Mouse (Mus musculus) liver, embryonic 13.5 days (tissue): ENCODE results near the gene Mettl24. TPM values are rescaled to one million over a fixed set of nuclear protein-coding genes. Genes with fewer than 3 reads are reported as not detected.

Experiments used
- ATAC-seq: fragments of 200-750 bp; cut with Nextera tagmentation; 2 replicates; pipeline ENCODE4 v1.8.0; 2017; ENCODE audit warnings: low read depth, mild to moderate bottlenecking, moderate number of reproducible peaks, moderate library complexity
- DNase-seq: peaks from one replicate; pipeline ENCODE4 v3.0.0; 2022
- H3K27ac ChIP-seq: fragments of 300-500 bp; sonication (generic); 2 replicates; pipeline ENCODE4 v1.5.1; 2015; ENCODE audit warnings: moderate library complexity, mild to moderate bottlenecking, inconsistent platforms
- H3K27me3 ChIP-seq: fragments of 300-500 bp; sonication (generic); 2 replicates; pipeline ENCODE4 v1.6.1; 2015; ENCODE audit warnings: mild to moderate bottlenecking, inconsistent platforms
- H3K36me3 ChIP-seq: fragments of 300-500 bp; sonication (generic); 2 replicates; pipeline ENCODE4 v1.6.1; 2015; ENCODE audit warnings: mild to moderate bottlenecking, inconsistent platforms
- H3K4me1 ChIP-seq: fragments of 300-500 bp; sonication (generic); replicated peaks from 2 replicates; pipeline ENCODE4 v1.6.1; 2015; ENCODE audit warnings: inconsistent platforms
- H3K4me2 ChIP-seq: fragments of 300-500 bp; sonication (generic); 2 replicates; pipeline ENCODE4 v1.6.1; 2015; ENCODE audit warnings: inconsistent platforms, mild to moderate bottlenecking, moderate library complexity
- H3K4me3 ChIP-seq: fragments of 300-500 bp; sonication (generic); replicated peaks from 2 replicates; pipeline ENCODE4 v1.5.1; 2015; ENCODE audit warnings: mild to moderate bottlenecking, inconsistent platforms
- H3K9ac ChIP-seq: fragments of 300-500 bp; sonication (generic); 2 replicates; pipeline ENCODE4 v1.6.1; 2015; ENCODE audit warnings: mild to moderate bottlenecking, inconsistent platforms
- H3K9me3 ChIP-seq: fragments of 300-500 bp; sonication (generic); replicated peaks from 2 replicates; pipeline ENCODE4 v1.6.1; 2016; ENCODE audit warnings: inconsistent platforms
- WGBS: fragments of 180-500 bp; shearing (Covaris S2); methylation state at CpG from one replicate; pipeline ENCODE4 v1.1.7; 2015; ENCODE audit not compliant: insufficient replicate concordance; 5-methylcytosine and 5-hydroxymethylcytosine counted together
- polyA plus RNA-seq: library from polyadenylated mRNA; unstranded; fragments of >200 nt; fragmentation: Nextera tagmentation; extraction: Ambion mirVana; gene quantifications from 2 replicates; pipeline ENCODE4 v1.2.1, GENCODE M21; 2015

Gene Mettl24
- polyA plus RNA-seq, 1 experiment from 2014 or later, result 0.53 TPM

- no peak for ATAC-seq
- Histone ChIP-seq H3K36me3 (no peaks in the 10 kb centered on the region), H3K27me3 (no peaks in the 10 kb centered on the region), H3K4me2 (no peak overlapping the region), H3K9me3 (no peaks in the 10 kb centered on the region), H3K4me1 (no peaks in the 10 kb centered on the region), H3K9ac (no peak overlapping the region), H3K4me3 (no peak overlapping the region), H3K27ac (no peak overlapping the region)
- DNase-seq, result no peak
- 50% methylated on average over 6 of the region's 6 CpGs for whole genome bisulfite sequencing
Measured at GRCm38 (mm10) chr10:40816471-40816870, 133.4 kb downstream of the Mettl24 start.

- no peak overlapping the region for H3K4me3 ChIP-seq
- no peak overlapping the region for H3K4me2 ChIP-seq
- H3K27ac ChIP-seq, result no peak overlapping the region
- H3K4me1 ChIP-seq, result no peaks in the 10 kb centered on the region
- DNase-seq (no peak), ATAC-seq (no peak)
- no peak overlapping the region for H3K9ac ChIP-seq
- 0 out of 2 replicates have a peak, but pooled peaks cover 8% of the 10 kb centered on the region for H3K36me3 ChIP-seq
- no peaks in the 10 kb centered on the region for H3K9me3 ChIP-seq
- H3K27me3 ChIP-seq, result no peaks in the 10 kb centered on the region
- WGBS, result 52% methylated on average over 6 of the region's 6 CpGs
Measured at GRCm38 (mm10) chr10:40825952-40826351, 142.9 kb downstream of the Mettl24 start.

DNA sequence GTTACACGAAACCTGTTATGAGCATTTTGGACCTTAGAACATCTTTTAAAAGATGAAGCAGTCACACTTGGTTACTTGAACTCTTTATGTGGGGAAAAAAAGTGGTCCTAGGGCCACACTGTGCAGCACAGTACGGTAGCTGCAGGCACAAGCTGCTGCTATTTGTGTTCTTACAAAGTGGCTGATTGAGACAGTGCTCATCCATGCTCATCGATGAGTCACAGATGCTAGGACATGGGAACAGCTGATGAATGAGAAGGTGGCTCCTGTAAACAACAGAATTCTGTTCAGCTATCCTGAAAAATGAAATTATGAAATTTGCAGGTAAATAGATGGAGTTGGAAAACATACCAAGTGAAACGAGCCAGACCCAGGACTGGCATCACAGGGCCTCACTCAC is 144.6 kb downstream of the Mettl24 start:
- no peak overlapping the region for H3K9ac ChIP-seq
- ATAC-seq, result no peak
- WGBS, result 76% methylated on average over 4 of the region's 4 CpGs

DNA sequence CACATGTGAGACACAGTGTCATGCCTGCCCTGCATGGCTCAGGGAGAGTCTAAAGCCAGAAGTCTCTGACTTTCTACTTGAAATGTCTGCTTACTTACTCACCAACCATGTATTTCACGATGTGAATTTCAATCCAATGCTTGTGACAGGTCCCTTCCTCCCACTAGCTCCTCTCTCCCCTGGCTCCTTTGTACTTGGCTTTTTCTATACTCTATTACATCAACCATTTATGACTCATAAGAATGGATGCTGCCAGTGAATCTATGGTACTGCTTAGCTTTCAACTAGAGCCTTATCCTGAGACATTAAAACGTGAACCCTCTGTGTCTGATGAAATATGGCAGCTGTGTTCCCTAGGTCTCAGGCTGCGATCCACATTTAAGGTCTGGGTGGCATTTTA is 147.2 kb downstream of the Mettl24 start:
- no peak overlapping the region for H3K9ac ChIP-seq
- ATAC-seq (no peak), DNase-seq (no peak)
- H3K27me3 ChIP-seq, result no peaks in the 10 kb centered on the region
- H3K4me3 ChIP-seq, result no peak overlapping the region
- 83% methylated on average over 3 of the region's 3 CpGs for WGBS
- H3K36me3 ChIP-seq, result peaks cover 36% of the 10 kb centered on the region
- H3K4me2 ChIP-seq, result no peak overlapping the region
- no peaks in the 10 kb centered on the region for H3K9me3 ChIP-seq
- no peaks in the 10 kb centered on the region for H3K4me1 ChIP-seq
- no peak overlapping the region for H3K27ac ChIP-seq

More for the DNA sequence above, 144.6 kb downstream of the Mettl24 start:
- no peaks in the 10 kb centered on the region for H3K4me1 ChIP-seq
- no peak overlapping the region for H3K4me3 ChIP-seq
- DNase-seq, result no peak
- H3K27me3 ChIP-seq, result no peaks in the 10 kb centered on the region
- no peak overlapping the region for H3K27ac ChIP-seq
- H3K36me3 ChIP-seq, result peaks cover 12% of the 10 kb centered on the region
- no peaks in the 10 kb centered on the region for H3K9me3 ChIP-seq
- H3K4me2 ChIP-seq, result no peak overlapping the region

DNA sequence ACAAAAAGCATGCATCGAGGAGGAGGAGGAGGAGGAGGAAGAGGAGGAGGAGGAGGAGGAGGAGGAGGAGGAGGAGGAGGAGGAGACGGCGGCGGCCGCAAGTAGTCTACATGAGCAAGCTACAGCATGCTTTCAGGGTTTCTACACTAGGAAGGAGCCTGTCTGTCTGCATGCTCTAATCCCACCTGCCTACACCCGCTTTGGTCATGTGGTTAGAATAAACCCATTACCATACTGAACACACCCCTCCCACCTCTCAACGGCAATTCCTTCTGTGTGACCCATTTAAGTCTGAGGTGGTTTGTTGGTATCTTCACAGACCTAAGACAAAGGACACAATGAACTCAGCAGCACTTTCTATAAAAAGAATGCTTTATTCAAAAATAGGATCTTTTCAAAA is 148.2 kb downstream of the Mettl24 start:
- Histone ChIP-seq H3K4me3 (no peak overlapping the region), H3K27me3 (no peaks in the 10 kb centered on the region), H3K4me1 (no peaks in the 10 kb centered on the region), H3K4me2 (no peak overlapping the region), H3K27ac (no peak overlapping the region), H3K9ac (no peak overlapping the region), H3K9me3 (no peaks in the 10 kb centered on the region), H3K36me3 (peaks cover 43% of the 10 kb centered on the region)
- 83% methylated on average over 6 of the region's 7 CpGs for WGBS
- ATAC-seq (no peak), DNase-seq (no peak)

DNA sequence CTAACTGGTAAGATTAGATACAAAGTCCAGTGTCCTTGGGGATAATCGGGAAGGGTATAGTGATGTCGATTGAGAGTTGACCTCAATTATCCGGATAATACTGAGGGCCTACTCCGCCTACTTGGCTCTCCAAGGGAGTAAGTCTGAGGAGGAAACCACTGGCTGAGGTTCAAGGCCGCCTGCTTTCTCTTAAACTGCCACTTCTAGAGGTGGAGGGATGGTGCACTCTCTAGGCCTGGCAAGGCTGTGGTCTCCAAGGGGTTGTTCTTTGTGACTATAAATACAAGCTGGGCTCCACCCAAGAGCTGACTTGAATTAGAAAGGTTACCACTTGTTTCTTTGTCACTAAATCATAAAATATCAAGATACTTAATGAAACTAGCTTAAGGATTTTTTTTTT is 157.0 kb downstream of the Mettl24 start:
- H3K27me3 ChIP-seq, result no peaks in the 10 kb centered on the region
- WGBS, result 79% methylated on average over 5 of the region's 5 CpGs
- no peak overlapping the region for H3K27ac ChIP-seq
- DNase-seq (no peak), ATAC-seq (no peak)
- H3K4me3 ChIP-seq, result no peak overlapping the region
- no peaks in the 10 kb centered on the region for H3K4me1 ChIP-seq
- H3K36me3 ChIP-seq, result peaks cover 56% of the 10 kb centered on the region
- H3K9ac ChIP-seq, result no peak overlapping the region
- H3K9me3 ChIP-seq, result no peaks in the 10 kb centered on the region
- no peak overlapping the region for H3K4me2 ChIP-seq

DNA sequence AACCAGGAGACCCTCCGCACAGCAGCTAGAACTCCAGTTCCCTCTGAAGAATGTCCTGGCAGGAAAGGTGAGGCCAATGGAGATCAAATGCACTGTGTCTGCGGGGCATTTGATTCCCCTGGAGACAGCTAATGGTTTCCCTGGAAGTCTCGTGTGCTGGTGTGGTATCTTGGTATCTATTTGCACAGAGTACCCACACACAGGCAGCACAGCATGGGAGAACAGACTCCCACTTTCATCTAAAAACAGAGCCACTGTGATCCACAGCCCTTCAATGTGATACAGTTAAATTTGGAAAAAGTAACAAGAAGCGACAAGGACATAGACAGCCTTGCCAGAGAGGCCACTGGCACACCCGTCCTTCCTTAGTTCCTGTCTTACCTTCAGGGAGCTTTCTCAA is 160.8 kb downstream of the Mettl24 start:
- no peak for DNase-seq
- Histone ChIP-seq H3K4me1 (no peaks in the 10 kb centered on the region), H3K9ac (no peak overlapping the region), H3K36me3 (peaks cover 60% of the 10 kb centered on the region), H3K4me3 (no peak overlapping the region), H3K4me2 (no peak overlapping the region), H3K9me3 (no peaks in the 10 kb centered on the region), H3K27me3 (no peaks in the 10 kb centered on the region), H3K27ac (no peak overlapping the region)
- WGBS, result 85% methylated on average over 5 of the region's 5 CpGs
- ATAC-seq, result no peak

DNA sequence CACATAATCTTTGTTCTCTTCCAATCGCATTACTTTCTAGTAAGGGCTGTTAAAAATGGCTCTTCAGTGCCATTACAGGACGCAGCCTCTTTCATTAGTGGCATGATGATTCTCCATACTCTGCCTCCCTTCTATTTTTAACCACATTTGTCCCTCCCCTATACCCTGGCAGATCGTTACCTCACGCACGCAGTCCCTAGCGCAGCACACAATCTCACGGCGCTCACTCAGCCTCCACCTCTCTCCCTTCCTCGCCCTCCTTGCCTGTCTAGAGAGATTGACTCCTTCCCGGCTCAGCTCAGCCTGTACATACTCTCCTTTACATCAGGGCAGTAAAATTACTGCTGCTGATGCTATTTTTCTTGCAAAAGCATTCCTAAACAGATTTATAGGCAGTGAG is 161.5 kb downstream of the Mettl24 start:
- DNase-seq (peak; percentile 72), ATAC-seq (no peak)
- Histone ChIP-seq H3K4me1 (no peaks in the 10 kb centered on the region), H3K4me3 (no peak overlapping the region), H3K4me2 (no peak overlapping the region), H3K36me3 (peaks cover 62% of the 10 kb centered on the region), H3K9me3 (no peaks in the 10 kb centered on the region), H3K9ac (no peak overlapping the region), H3K27me3 (no peaks in the 10 kb centered on the region), H3K27ac (no peak overlapping the region)
- WGBS, result 76% methylated on average over 10 of the region's 10 CpGs

DNA sequence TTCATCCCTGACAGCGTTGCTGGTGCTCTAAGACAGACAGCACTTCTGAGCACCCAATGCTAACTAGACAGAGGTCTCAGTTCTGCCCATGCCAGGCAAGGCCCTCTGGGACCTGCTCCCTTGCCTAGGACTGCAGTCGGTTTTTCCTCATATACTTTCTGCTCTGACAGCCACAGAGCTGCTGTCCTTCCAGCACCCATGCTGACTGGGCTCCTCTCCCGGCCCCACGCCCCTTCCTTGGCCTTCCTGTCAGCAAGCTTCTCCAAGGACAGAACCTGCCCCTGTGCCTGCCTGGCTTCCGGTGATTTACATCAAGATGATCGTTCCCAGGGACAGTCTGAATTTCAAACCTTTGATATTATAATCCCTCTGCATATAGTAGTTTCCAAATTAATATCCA is 162.5 kb downstream of the Mettl24 start:
- ATAC-seq (no peak), DNase-seq (no peak)
- H3K27ac ChIP-seq, result no peak overlapping the region
- no peaks in the 10 kb centered on the region for H3K27me3 ChIP-seq
- H3K4me2 ChIP-seq, result no peak overlapping the region
- H3K9ac ChIP-seq, result no peak overlapping the region
- no peak overlapping the region for H3K4me3 ChIP-seq
- no peaks in the 10 kb centered on the region for H3K4me1 ChIP-seq
- WGBS, result 74% methylated on average over 6 of the region's 6 CpGs
- peaks cover 62% of the 10 kb centered on the region for H3K36me3 ChIP-seq
- no peaks in the 10 kb centered on the region for H3K9me3 ChIP-seq

- DNase-seq (no peak), ATAC-seq (no peak)
- Histone ChIP-seq H3K27ac (no peak overlapping the region), H3K36me3 (peaks cover 47% of the 10 kb centered on the region), H3K9me3 (no peaks in the 10 kb centered on the region), H3K4me1 (no peaks in the 10 kb centered on the region), H3K27me3 (no peaks in the 10 kb centered on the region), H3K9ac (no peak overlapping the region), H3K4me3 (no peak overlapping the region), H3K4me2 (no peak overlapping the region)
- 87% methylated on average over 10 of the region's 10 CpGs for WGBS
Measured at GRCm38 (mm10) chr10:40847176-40847874, 164.2 kb downstream of the Mettl24 start.

DNA sequence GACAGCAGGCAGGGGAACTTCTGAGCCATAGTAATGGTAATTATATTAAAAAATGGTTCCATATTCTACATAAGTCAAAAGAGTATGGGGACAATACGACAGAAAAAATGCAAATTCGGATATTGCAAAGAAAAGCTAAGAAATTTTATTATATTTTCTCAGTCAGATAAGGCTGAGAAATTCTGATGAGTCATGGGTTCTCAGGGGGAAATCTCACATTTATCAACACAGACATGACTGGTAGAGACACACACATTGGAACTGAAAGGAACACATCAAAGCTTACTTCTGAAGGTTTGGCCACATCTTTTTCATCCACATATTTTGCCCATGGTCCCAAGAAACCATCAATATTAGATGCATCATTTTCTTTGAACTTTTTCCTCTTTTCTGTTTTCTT is 167.6 kb downstream of the Mettl24 start:
- ATAC-seq, result no peak
- no peak for DNase-seq
- Histone ChIP-seq H3K4me2 (no peak overlapping the region), H3K9ac (no peak overlapping the region), H3K36me3 (peaks cover 28% of the 10 kb centered on the region), H3K9me3 (no peaks in the 10 kb centered on the region), H3K27ac (no peak overlapping the region), H3K4me1 (no peaks in the 10 kb centered on the region), H3K4me3 (no peak overlapping the region), H3K27me3 (no peaks in the 10 kb centered on the region)
- whole genome bisulfite sequencing, result 59% methylated on average over 2 of the region's 2 CpGs

DNA sequence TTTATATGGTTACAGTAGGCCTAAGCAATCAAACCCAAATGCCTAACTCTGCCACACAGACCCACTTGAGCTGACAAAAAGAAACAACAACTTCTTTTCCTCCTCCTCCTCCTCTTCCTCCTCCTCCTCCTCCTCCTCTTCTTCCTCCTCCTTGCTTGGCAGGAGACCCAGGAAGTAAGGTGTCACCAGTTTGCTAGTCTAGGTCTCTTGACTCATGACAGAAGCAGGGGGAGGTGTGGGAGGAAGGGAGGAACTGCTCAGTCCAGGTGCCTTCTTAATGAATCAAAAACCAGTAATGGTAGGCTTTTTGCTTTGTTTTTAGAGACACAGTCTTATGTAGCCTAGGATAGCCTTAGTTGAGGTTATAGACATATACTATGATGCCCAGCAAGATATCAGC is 168.1 kb downstream of the Mettl24 start:
- DNase-seq (no peak), ATAC-seq (no peak)
- Histone ChIP-seq H3K36me3 (peaks cover 26% of the 10 kb centered on the region), H3K27ac (no peak overlapping the region), H3K27me3 (no peaks in the 10 kb centered on the region), H3K9me3 (no peaks in the 10 kb centered on the region), H3K4me3 (no peak overlapping the region), H3K4me2 (no peak overlapping the region), H3K4me1 (no peaks in the 10 kb centered on the region), H3K9ac (no peak overlapping the region)
